Mouse (Mus musculus): ENCODE measurements around the gene Tmem98.

Gene Tmem98

GRCm38 (mm10) chr11:80854908-80855307 is 44.9 kb downstream of the Tmem98 start:
- no peak for DNase-seq (ENCODE audit: low read depth, low spot score)

GRCm38 (mm10) chr11:80856827-80857226 is 46.9 kb downstream of the Tmem98 start:
- no peak for DNase-seq (ENCODE audit: low read depth, low spot score)

DNA sequence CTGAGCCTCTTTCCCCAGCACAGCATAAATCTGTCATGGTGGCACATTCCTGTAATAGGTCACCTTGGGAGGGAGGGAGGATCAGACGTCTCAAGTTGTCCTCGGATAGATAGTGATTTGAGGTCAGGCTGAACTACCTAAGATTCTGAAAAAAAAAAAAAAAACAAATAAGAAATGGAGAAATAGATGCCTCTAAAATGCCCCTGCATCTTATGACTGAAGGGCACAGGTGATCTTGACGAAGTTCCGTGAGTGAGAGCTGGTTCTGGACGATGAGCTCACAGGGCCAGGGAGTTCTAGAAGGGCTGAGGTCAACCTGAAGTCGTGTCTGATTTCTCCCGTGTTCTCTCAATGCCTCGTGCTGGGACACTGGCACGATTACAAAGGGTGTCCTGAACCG is 48.1 kb downstream of the Tmem98 start, which contains the start of gene Spaca3:
Gene Spaca3 (plus strand): TSS at position 301 of the 400 bp plus-strand sequence.
- no peak for DNase-seq (ENCODE audit: low read depth, low spot score)

GRCm38 (mm10) chr11:80862941-80863340 is 53.0 kb downstream of the Tmem98 start:
- DNase-seq (ENCODE audit: low read depth, low spot score) = no peak

DNA sequence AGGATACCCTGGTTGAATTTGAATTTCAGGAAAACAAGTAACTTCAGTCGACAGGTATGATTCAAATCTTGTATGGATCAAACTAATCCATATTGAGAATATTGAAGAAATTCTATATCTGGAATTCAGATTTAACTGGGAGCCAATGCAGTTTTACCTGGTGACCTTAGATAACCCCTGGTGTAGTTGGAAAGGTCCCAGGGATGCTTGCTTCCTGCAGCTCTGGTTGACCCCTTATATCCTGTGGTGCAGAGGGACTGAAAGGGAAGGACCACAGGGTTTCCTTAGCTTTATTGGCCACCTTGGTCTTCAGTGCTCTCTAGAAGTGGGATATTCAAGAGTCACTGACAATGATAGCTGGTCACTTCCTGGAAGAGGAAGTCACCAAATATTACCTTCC is 58.1 kb downstream of the Tmem98 start:
- no peak for DNase-seq (ENCODE audit: low read depth, low spot score)

All from brain, adult 2 months (tissue).